Mouse (Mus musculus) stomach, postnatal 0 days (tissue): Measurements from ENCODE around the gene Ccdc34. TPM values are rescaled to one million over a fixed set of nuclear protein-coding genes. Genes with fewer than 3 reads are reported as not detected.

Source experiments
- ATAC-seq: fragments of 200-750 bp; cut with Nextera tagmentation; 2 replicates; pipeline ENCODE4 v1.8.0; 2017; ENCODE audit not compliant: low FRiP score, low TSS enrichment
- DNase-seq: peaks from one replicate; pipeline ENCODE4 v3.0.0-alpha.2; 2016; ENCODE audit warnings: low spot score
- H3K27ac ChIP-seq: fragments of 300-500 bp; sonication (generic); replicated peaks from 2 replicates; pipeline ENCODE4 v1.5.1; 2014; ENCODE audit warnings: mild to moderate bottlenecking, control low read depth
- H3K27me3 ChIP-seq: fragments of 300-500 bp; sonication (generic); 2 replicates; pipeline ENCODE4 v1.6.1; 2014; ENCODE audit warnings: low read length; ENCODE audit not compliant: control insufficient read depth, insufficient read depth
- H3K36me3 ChIP-seq: fragments of 300-500 bp; sonication (generic); 2 replicates; pipeline ENCODE4 v1.6.1; 2014; ENCODE audit warnings: low read length, mixed read lengths; ENCODE audit not compliant: control insufficient read depth, insufficient read depth
- H3K4me1 ChIP-seq: fragments of 300-500 bp; sonication (generic); replicated peaks from 2 replicates; pipeline ENCODE4 v1.6.1; 2014; ENCODE audit warnings: antibody characterized with exemption; ENCODE audit not compliant: control insufficient read depth, insufficient read depth
- H3K4me2 ChIP-seq: fragments of 300-500 bp; sonication (generic); replicated peaks from 2 replicates; pipeline ENCODE4 v1.6.1; 2014; ENCODE audit warnings: low read depth, mild to moderate bottlenecking, control low read depth, moderate library complexity
- H3K4me3 ChIP-seq: fragments of 300-500 bp; sonication (generic); 2 replicates; pipeline ENCODE4 v1.5.1; 2014; ENCODE audit warnings: low read depth, low read length, control low read depth
- H3K9ac ChIP-seq: fragments of 300-500 bp; sonication (generic); 2 replicates; pipeline ENCODE4 v1.6.1; 2014; ENCODE audit warnings: mild to moderate bottlenecking, low read length, control low read depth, mixed read lengths
- H3K9me3 ChIP-seq: fragments of 300-500 bp; sonication (generic); 2 replicates; pipeline ENCODE4 v1.6.1; 2016; ENCODE audit warnings: low read length; ENCODE audit not compliant: control insufficient read depth
- CTCF ChIP-seq: IDR thresholded peaks from 2 replicates; pipeline ENCODE4 v1.5.1; 2016; ENCODE audit warnings: antibody characterized with exemption, low read depth, mild to moderate bottlenecking, moderate library complexity
- EP300 ChIP-seq: optimal IDR thresholded peaks from 2 replicates; pipeline ENCODE3; 2016; ENCODE audit warnings: antibody characterized with exemption
- WGBS: fragments of 180-500 bp; shearing (Covaris S2); extraction: QIAGEN DNeasy Blood & Tissue Kit; methylation state at CpG from one replicate; pipeline ENCODE4 v1.1.7; 2014; 5-methylcytosine and 5-hydroxymethylcytosine counted together
- polyA plus RNA-seq: library from polyadenylated mRNA; unstranded; fragments of >200 nt; fragmentation: Nextera tagmentation; extraction: Ambion mirVana; gene quantifications from 2 replicates; pipeline ENCODE4 v1.2.1, GENCODE M21; 2015

The Ccdc34 gene
- polyA plus RNA-seq, 1 experiment from 2014 or later, result 18.7 TPM

DNA sequence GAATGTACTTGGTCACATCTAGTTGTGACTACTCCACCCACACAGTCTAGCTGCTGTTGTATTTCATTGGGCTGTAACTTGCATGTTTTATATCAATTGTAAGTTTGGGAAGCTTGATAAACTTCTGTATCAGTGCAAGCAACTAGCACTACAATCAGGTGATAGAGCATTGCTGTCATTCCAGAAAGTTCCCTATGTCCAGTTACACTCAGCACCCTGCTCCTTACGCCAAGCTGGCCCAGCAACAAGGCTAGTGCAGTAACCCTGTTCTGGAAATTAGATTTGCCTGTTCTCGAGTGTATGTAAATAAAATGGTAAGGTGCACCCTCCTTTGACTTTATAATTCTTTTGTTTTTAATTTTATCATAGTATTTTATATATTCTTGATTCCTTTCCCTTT lies 19.6 kb downstream of the Ccdc34 start:
- H3K9me3 ChIP-seq, result no peaks in the 10 kb centered on the region
- ATAC-seq, result no peak
- H3K9ac ChIP-seq, result no peak overlapping the region
- H3K27ac ChIP-seq, result no peak overlapping the region
- TF ChIP-seq EP300 (no peak), CTCF (no peak)
- DNase-seq, result no peak
- H3K36me3 ChIP-seq, result no peaks in the 10 kb centered on the region
- no peak overlapping the region for H3K4me3 ChIP-seq
- H3K27me3 ChIP-seq, result no peaks in the 10 kb centered on the region
- 64% methylated on average over 2 of the region's 2 CpGs for WGBS
- no peaks in the 10 kb centered on the region for H3K4me1 ChIP-seq
- H3K4me2 ChIP-seq, result no peak overlapping the region

DNA sequence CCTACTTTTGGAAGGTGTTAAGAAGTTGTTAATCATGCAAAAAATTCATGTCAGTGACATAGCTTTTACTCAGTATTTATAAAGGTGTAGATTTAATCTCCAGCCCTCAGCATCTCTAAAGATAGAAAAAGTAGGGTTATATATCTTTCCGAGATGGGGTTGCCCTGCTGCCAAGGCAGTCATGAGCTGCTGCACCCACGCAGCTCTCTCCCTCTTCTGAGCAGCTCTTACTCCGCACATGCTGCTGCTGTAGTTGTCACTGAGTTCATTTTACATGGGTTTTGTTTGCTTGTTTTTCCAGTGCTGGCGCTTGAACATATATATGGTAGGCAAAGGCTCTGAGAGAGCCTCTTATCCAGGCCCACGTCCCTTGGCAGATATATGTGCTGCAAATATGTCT lies 20.7 kb downstream of the Ccdc34 start:
- Histone ChIP-seq H3K36me3 (no peaks in the 10 kb centered on the region), H3K9me3 (no peaks in the 10 kb centered on the region), H3K4me2 (no peak overlapping the region), H3K4me1 (no peaks in the 10 kb centered on the region), H3K4me3 (no peak overlapping the region), H3K27ac (no peak overlapping the region), H3K27me3 (no peaks in the 10 kb centered on the region), H3K9ac (no peak overlapping the region)
- TF ChIP-seq EP300 (no peak), CTCF (no peak)
- WGBS, result 70% methylated on average over 5 of the region's 5 CpGs
- no peak for ATAC-seq
- no peak for DNase-seq

DNA sequence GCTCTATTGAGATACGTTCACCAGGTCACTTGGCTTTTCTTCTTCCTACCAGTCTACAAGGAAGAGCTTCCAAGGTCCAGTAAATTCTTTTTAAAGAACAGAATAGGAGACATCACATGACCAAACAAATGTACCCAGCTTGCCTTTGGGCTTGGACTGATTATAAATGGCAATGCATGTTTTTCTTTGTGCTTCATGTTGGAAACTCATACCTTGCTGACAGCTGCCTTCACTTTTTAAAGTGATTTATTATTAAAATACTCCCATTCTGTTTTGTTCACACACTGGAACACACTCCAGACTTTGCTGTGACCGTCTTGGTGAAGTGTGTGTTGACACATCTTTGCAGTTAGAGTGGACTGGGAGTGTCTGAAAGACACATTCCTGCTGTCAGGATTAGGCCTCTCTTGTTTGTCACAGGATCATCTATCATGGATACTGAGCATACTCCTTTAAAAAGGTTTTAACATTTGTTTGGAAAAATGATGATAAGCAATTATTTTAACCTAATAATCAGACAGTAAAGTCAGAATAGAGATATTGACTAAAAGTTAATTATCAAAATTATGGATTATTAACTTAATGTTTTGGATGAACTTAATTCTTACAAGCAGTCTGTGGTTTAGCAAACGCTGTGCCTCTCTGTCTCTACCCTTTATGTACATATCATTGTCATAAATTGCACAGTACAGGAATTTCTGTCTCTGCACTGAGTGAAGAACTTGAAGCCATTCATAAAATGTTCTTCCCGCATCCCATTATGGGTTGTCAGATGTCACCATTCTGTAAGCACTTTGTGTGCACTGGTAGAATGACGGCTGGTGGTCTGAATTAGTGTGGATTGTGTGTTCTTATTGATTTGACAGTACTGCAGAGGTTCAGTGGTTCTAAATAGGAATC lies 25.5 kb downstream of the Ccdc34 start:
- DNase-seq (no peak), ATAC-seq (no peak)
- Histone ChIP-seq H3K27me3 (no peaks in the 10 kb centered on the region), H3K4me2 (no peak overlapping the region), H3K4me1 (no peaks in the 10 kb centered on the region), H3K9me3 (no peaks in the 10 kb centered on the region), H3K4me3 (no peak overlapping the region), H3K9ac (no peak overlapping the region), H3K27ac (no peak overlapping the region), H3K36me3 (no peaks in the 10 kb centered on the region)
- 50% methylated on average over 5 of the region's 5 CpGs for WGBS
- no peak for TF ChIP-seq EP300
- TF ChIP-seq CTCF, result no peak

DNA sequence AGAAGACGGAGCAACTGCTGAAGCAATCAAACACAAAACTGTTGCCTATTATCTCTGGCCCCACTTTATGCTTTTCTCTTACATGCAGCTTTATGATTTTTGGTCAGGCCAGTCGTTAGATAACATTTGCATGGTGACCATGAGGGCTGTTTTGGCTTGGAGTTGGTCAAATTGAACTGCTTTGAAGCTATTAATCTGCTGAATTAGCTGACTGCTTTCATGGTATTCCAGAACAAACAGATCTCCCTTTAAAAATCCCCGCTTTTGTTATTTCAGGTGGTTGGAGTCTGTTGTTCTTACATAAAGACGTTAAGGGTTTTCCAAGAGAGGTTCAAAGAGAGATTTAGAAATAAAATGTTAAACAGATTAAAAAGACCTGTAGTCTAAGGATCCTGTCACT lies 40.8 kb downstream of the Ccdc34 start:
- no peaks in the 10 kb centered on the region for H3K36me3 ChIP-seq
- TF ChIP-seq EP300, result no peak
- no peak for TF ChIP-seq CTCF
- DNase-seq (no peak), ATAC-seq (no peak)
- WGBS, result 50% methylated on average over 4 of the region's 4 CpGs
- H3K9me3 ChIP-seq, result no peaks in the 10 kb centered on the region
- H3K9ac ChIP-seq, result no peak overlapping the region
- H3K27me3 ChIP-seq, result no peaks in the 10 kb centered on the region
- H3K4me2 ChIP-seq, result no peak overlapping the region
- no peak overlapping the region for H3K4me3 ChIP-seq
- no peaks in the 10 kb centered on the region for H3K4me1 ChIP-seq
- no peak overlapping the region for H3K27ac ChIP-seq

DNA sequence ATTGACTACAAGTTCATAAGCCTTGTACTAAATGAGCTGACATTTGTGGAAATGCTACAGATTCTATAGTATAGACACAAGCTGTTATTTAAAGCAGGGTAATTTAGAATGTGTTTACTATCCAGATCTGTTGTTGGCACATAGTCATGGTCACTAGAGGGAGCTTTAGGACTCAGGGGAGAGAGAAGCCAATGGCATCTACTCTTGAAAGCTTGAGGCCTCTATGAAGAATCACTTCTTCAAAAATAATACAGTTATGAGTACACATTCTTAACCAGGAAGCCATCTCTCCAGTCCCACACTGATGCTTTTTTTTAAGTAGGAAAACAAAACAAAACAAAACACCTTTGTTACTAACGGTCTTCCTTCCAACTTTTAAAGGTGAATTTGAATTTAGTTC lies 45.5 kb downstream of the Ccdc34 start:
- 85% methylated on average over 1 of the region's 1 CpGs for WGBS

DNA sequence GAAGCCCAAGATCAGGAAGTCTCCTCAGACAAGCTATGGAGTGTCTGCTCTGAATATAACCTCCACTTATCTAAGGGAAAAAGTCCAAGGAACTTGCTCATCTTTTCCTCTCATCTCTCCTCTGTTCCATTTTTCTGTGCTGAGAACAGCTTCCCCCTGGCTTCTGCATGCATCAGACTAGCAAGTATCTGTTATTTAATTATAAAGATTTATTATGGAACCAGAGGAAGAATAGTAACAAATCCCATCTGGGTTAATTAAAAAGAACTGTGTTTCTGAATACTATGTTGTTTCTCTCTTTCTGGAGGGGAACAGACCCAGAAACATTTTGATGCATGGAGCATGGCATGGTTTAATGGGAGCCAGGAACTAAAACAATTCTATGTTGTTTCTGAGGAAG lies 51.3 kb downstream of the Ccdc34 start:
- Histone ChIP-seq H3K9me3 (no peaks in the 10 kb centered on the region), H3K27ac (no peak overlapping the region), H3K4me2 (no peak overlapping the region), H3K9ac (no peak overlapping the region), H3K36me3 (no peaks in the 10 kb centered on the region), H3K27me3 (no peaks in the 10 kb centered on the region), H3K4me1 (no peaks in the 10 kb centered on the region), H3K4me3 (no peak overlapping the region)
- no peak for TF ChIP-seq EP300
- TF ChIP-seq CTCF, result no peak
- no peak for ATAC-seq
- no peak for DNase-seq

More for the DNA sequence above, 45.5 kb downstream of the Ccdc34 start:
- Histone ChIP-seq H3K9ac (no peak overlapping the region), H3K9me3 (no peaks in the 10 kb centered on the region), H3K4me1 (no peaks in the 10 kb centered on the region), H3K27ac (no peak overlapping the region), H3K4me3 (no peak overlapping the region), H3K27me3 (no peaks in the 10 kb centered on the region), H3K4me2 (no peak overlapping the region), H3K36me3 (no peaks in the 10 kb centered on the region)
- TF ChIP-seq CTCF, result peak; percentile 67
- TF ChIP-seq EP300, result no peak
- DNase-seq (no peak), ATAC-seq (no peak)
